Mouse (Mus musculus): ENCODE data around the gene Hrh2.

Hrh2 gene

GRCm38 (mm10) chr13:54176406-54177020 is 15.4 kb upstream of the Hrh2 start:
- DNase-seq (ENCODE audit: low spot score in 2 of 2), result no peak

GRCm38 (mm10) chr13:54177346-54177745 is 14.6 kb upstream of the Hrh2 start:
- no peak for DNase-seq (ENCODE audit: low spot score in 2 of 2)

DNA sequence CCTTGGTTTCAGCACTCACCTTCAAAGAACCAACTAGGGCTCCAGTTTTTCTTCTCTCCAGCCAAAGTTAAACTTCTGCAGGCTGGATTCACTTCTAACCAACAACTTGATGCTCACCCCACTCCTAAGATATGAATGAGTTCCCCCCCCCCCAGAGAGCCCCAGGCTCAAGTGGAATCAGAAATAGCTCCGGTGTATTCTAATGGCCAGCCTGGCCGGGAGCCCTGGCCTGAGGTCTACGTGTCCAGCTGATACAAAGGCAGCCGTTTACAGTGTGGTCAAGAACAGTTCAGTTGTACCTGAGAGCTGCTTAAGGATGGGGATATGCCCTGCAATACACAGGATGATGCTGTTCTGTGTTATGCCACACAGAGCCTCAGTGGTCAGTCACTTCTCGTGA is 13.3 kb upstream of the Hrh2 start:
- no peak for DNase-seq (ENCODE audit: low spot score in 2 of 2)

- DNase-seq (ENCODE audit: low spot score in 2 of 2), result no peak
These were observed 12.0 kb upstream of the Hrh2 start for GRCm38 (mm10) chr13:54179971-54180370.

- DNase-seq (ENCODE audit: low spot score in 2 of 2), result no peak
These were observed 11.5 kb upstream of the Hrh2 start for GRCm38 (mm10) chr13:54180461-54180860.

- no peak for DNase-seq (ENCODE audit: low spot score in 2 of 2)
These were observed 10.6 kb upstream of the Hrh2 start for GRCm38 (mm10) chr13:54181318-54181717.

- no peak for DNase-seq (ENCODE audit: low spot score in 2 of 2)
These were observed 10.0 kb upstream of the Hrh2 start for GRCm38 (mm10) chr13:54181947-54182346.

- no peak for DNase-seq (ENCODE audit: low spot score in 2 of 2)
These were observed 5.5 kb upstream of the Hrh2 start for GRCm38 (mm10) chr13:54186394-54186793.

DNA sequence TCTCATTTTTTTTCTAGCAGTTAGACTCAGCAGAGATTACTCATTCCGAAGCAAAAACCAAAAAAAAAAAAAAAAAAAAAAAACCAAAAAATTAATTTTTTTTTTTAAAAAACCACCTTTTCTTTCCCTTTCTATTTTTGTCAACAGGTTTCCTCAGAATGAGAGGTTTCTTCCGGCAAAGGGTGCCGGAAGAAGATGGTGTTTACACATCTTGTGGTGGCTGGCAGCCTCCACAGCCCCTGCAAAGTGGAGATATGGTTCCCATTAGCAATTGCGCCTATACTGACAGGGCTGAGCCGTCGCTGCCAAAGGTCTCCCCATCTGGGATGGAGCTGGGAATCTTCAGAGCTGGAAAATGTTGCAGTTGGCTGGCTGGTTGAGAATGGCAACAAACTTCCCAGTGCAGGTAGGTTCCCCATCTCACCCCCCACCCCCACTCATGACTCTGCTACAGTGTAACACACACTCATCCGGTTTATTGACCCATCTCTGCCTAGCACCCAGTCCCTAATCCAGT is 3.7 kb upstream of the Hrh2 start:
- no peak for DNase-seq (ENCODE audit: low spot score in 2 of 2)

DNA sequence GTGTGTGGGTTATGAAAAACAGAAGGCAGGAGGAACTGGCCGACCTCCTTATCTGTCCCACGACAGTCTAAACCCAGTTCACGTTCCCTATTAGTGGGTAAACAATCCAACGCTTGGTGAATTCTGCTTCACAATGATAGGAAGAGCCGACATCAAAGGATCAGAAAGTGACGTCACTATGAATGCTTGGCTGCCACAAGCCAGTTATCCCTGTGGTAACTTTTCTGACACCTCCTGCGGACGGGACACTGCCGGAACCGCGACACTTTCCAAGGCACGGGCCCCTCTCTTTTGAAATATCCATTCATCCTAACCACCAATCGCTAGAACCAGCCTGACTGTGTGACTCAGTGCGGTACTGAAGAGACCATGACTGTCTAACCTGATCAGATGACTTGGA is 2.0 kb upstream of the Hrh2 start:
- no peak for DNase-seq (ENCODE audit: low spot score in 2 of 2)

GRCm38 (mm10) chr13:54191181-54191580 is 748 bp upstream of the Hrh2 start:
- no peak for DNase-seq (ENCODE audit: low spot score in 2 of 2)

- DNase-seq (ENCODE audit: low spot score in 2 of 2), result no peak
These were observed 1.7 kb downstream of the Hrh2 start for GRCm38 (mm10) chr13:54193580-54193979.

GRCm38 (mm10) chr13:54199000-54199399 is 7.1 kb downstream of the Hrh2 start:
- no peak for DNase-seq (ENCODE audit: low spot score in 2 of 2)

DNA sequence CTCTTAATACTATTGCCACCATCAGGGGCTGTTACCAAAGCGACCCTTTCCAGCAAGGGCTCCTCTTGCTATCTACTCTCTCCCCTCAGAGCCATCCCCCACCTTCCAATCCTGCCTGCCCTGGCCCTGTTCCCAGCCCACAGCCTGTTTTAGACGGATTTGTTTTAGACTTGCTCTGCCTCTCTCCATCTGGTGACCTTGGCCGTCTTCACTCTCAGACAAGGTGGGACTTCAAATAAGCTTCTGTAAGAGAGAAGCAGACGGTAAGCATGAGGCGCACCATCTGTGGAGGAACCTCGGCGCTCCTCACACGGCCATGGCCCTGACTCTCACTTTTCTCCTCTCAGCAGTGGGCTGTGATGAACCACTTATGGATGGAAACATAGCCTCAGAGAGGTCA is 10.5 kb downstream of the Hrh2 start:
- no peak for DNase-seq (ENCODE audit: low spot score in 2 of 2)

GRCm38 (mm10) chr13:54203419-54203818 is 11.5 kb downstream of the Hrh2 start:
- no peak for DNase-seq (ENCODE audit: low spot score in 2 of 2)

- DNase-seq (ENCODE audit: low spot score in 2 of 2), result no peak
These were observed 13.3 kb downstream of the Hrh2 start for GRCm38 (mm10) chr13:54205195-54205594.

- no peak for DNase-seq (ENCODE audit: low spot score in 2 of 2)
These were observed 14.3 kb downstream of the Hrh2 start for GRCm38 (mm10) chr13:54206140-54206753.

DNA sequence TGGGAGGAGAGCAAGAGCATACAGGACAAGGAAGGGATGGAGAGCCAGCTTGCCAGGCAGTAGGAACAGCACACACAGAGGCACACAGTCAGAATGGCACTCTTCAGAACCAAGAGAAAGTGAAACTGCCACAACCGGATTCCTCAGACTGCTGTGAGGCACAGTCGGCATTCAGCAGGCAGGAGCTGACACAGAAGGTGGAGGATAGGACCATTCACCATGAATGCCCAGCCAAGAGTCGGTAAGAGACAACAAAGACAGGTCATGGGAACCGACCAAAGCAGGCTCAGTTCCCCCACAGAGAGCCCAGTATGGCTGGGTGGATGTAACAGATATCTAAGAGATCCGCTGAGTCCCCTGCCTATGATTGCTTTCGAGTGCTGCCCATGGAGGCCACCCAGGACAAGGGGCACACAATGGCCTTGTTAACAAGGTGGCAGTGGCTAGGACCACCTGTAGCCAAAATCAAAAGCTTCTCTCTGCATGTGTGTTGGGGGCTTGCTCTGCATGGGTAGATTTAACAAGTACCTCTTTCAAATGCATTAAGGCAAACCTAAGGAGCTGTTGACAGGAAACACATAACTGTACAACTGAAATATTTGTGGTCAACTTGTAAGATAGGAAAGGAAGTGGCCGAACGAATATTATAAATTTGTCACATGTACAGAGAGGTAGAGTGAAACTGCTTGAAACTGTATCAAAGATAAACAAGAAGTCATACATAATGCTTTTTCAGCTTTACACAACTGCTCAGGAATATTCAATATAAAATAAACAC is 17.7 kb downstream of the Hrh2 start:
- no peak for DNase-seq (ENCODE audit: low spot score in 2 of 2)

DNA sequence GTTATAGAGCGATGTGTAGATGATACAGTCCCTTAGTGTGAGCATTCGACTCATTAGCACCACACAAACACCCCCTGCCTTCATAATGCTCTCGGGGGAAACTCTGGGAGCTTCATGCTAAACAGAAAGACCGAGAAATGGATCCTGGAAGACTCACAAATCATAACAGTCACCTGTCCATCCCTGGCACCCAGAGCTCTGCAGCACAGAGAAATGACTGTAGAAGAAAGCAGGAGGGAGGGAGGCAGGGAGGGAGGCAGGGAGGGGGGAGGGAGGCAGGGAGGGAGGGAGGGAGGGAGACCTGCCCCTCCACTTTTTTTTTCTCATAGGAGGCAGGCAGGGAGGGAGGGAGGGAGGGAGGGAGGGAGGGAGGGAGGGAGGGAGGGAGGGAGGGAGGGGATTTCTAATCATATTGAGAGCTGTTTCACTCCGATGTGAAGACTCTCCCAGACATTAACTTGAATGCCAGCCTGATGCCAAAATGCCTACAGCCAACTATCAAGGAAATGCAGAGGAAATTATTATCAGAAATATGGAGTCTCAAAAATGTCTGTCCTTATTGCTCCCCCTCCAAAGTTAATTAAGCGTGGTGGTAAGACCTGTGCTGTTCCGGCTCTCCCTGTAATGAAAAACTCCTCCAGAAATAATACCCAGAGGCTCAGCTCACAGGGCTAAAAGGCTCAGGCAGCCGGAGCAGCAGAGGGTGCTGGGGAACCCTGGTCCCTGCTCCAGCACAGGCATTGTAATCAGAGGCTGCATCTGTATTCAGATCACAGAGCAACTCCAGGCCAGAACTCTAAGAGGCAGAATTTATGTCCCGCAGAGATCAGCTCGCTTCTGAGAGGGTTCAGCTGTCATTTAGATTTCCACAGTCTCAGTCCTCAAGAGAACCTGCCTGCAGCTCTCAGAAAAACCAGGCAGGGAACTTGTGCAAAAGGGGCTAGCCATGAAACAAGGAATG is 19.9 kb downstream of the Hrh2 start:
- DNase-seq (ENCODE audit: low spot score in 2 of 2), result no peak

GRCm38 (mm10) chr13:54212516-54212915 is 20.6 kb downstream of the Hrh2 start:
- DNase-seq (ENCODE audit: low spot score in 2 of 2), result no peak

GRCm38 (mm10) chr13:54215266-54215665 is 23.3 kb downstream of the Hrh2 start:
- DNase-seq (ENCODE audit: low spot score in 2 of 2), result no peak
